Mouse (Mus musculus) stomach, embryonic 15.5 days (tissue): ENCODE measurements around the gene Zbtb48. TPM values are rescaled to one million over a fixed set of nuclear protein-coding genes. Genes with fewer than 3 reads are reported as not detected.
"Not testable (repeated sequence)": the region's sequence is repeated elsewhere in the genome, so short reads cannot be mapped to it uniquely, and the experiment has no call there.

Source experiments
- ATAC-seq: fragments of 200-750 bp; cut with Nextera tagmentation; 2 replicates; pipeline ENCODE4 v1.8.0; 2017; ENCODE audit warnings: low read depth, moderate number of reproducible peaks, moderate TSS enrichment; ENCODE audit not compliant: insufficient read depth, low FRiP score
- H3K27ac ChIP-seq: fragments of 300-500 bp; sonication (generic); 2 replicates; pipeline ENCODE4 v1.5.1; 2015; ENCODE audit warnings: mild to moderate bottlenecking, inconsistent platforms
- H3K27me3 ChIP-seq: fragments of 300-500 bp; sonication (generic); replicated peaks from 2 replicates; pipeline ENCODE4 v1.6.1; 2015; ENCODE audit warnings: inconsistent platforms
- H3K36me3 ChIP-seq: fragments of 300-500 bp; sonication (generic); 2 replicates; pipeline ENCODE4 v1.6.1; 2015; ENCODE audit warnings: inconsistent platforms
- H3K4me1 ChIP-seq: fragments of 300-500 bp; sonication (generic); 2 replicates; pipeline ENCODE4 v1.6.1; 2015; ENCODE audit warnings: inconsistent platforms
- H3K4me2 ChIP-seq: fragments of 300-500 bp; sonication (generic); 2 replicates; pipeline ENCODE4 v1.6.1; 2015; ENCODE audit warnings: mild to moderate bottlenecking, inconsistent platforms
- H3K4me3 ChIP-seq: fragments of 300-500 bp; sonication (generic); replicated peaks from 2 replicates; pipeline ENCODE4 v1.5.1; 2015; ENCODE audit warnings: inconsistent platforms
- H3K9ac ChIP-seq: fragments of 300-500 bp; sonication (generic); 2 replicates; pipeline ENCODE4 v1.6.1; 2015; ENCODE audit warnings: inconsistent platforms
- H3K9me3 ChIP-seq: fragments of 300-500 bp; sonication (generic); 2 replicates; pipeline ENCODE4 v1.6.1; 2016; ENCODE audit warnings: inconsistent platforms
- WGBS: fragments of 180-500 bp; shearing (Covaris S2); methylation state at CpG from one replicate; pipeline ENCODE4 v1.1.7; 2015; 5-methylcytosine and 5-hydroxymethylcytosine counted together
- polyA plus RNA-seq: library from polyadenylated mRNA; unstranded; fragments of >200 nt; fragmentation: Nextera tagmentation; extraction: Ambion mirVana; gene quantifications from 2 replicates; pipeline ENCODE4 v1.2.1, GENCODE M21; 2015

Gene Zbtb48
- polyA plus RNA-seq, 1 experiment from 2014 or later, result 16.8 TPM

DNA sequence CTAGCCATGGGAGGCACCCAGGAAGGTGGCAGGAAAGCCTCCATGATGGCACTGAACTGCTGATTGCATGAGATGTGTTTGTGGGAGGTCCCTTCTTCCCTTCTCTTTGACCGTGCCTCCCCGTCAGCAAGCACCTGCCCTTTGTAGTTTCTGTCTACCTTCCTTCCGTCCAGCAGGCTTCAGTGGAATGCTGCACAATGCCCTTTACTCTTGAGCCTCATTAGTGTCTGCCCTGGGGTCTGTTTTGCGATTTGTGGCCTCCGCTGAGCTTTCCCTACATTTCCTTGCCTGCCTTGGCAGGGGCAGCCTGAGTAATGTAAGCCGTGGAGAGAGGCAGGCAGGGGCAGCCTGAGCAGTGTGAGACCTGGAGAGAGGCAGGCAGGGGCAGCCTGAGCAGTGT lies 17.1 kb upstream of the Zbtb48 start:
- Histone ChIP-seq H3K27me3 (no peaks in the 10 kb centered on the region), H3K4me1 (peaks cover 9% of the 10 kb centered on the region; the same call in 1 of the 2 replicates), H3K9me3 (no peaks in the 10 kb centered on the region), H3K4me3 (no peak overlapping the region), H3K36me3 (peaks cover 73% of the 10 kb centered on the region), H3K9ac (no peak overlapping the region), H3K4me2 (no peak overlapping the region), H3K27ac (no peak overlapping the region)
- 82% methylated on average over 6 of the region's 6 CpGs for WGBS
- ATAC-seq, result no peak

DNA sequence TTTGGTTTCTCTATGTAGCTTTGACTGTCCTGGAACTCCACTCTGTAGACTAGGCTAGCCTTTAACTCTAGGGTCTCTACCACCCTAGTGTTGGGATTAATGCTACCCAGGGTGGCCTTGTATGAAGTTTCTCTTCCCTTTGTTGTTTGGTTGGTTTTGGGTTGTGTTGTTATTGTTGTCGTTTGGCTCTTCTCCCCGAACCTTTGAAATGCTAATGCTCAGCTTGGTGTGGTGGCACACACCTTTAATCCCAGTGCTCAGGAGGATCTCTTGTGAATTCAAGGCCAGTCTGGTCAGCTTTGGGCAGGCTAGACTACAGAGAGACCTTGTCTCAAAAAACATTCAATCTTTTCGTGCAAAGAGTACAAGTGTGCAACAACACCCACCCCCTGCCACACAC lies 15.7 kb upstream of the Zbtb48 start:
- WGBS, result 86% methylated on average over 3 of the region's 3 CpGs
- Histone ChIP-seq H3K4me1 (peaks cover 12% of the 10 kb centered on the region; the same call in 1 of the 2 replicates), H3K4me3 (no peak overlapping the region), H3K9ac (no peak overlapping the region), H3K27ac (no peak overlapping the region), H3K9me3 (no peaks in the 10 kb centered on the region), H3K27me3 (no peaks in the 10 kb centered on the region), H3K36me3 (peaks cover 63% of the 10 kb centered on the region), H3K4me2 (no peak overlapping the region)
- ATAC-seq, result no peak

DNA sequence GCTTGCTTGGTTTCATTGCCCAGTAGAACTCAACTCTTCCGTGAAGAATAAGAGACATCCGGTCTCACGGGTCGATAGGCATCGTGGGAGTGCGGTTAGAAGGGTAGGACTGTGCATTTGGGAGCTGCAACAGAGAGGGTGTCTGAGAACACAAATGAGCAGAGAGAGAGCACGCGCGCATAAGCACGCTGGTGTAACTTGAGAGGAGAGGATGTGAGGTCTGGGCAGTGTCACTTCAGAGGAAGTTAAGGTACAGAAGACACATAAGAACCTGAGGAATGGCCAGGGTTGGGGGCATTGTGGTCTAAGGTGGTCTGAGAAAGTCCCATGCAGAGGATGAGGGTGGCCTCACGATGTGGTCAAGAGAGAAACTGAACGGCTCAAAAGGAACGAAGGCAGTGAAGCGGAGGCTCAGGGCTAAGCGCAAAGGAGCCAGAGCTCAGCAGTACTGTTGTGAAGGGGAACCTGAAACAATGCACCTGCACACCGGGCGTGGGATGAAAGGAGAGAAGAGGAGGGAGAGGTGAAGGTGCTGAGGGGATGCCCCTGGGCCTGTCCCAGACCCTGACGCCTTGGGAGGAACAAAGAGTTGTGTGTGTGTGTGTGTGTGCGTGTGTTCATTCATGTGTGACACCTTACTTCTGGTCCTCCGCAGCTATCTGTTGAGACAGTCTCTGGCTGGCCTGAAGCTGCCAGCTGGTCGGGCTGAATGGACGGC lies 14.6 kb upstream of the Zbtb48 start:
- ATAC-seq, result no peak
- 95% methylated on average over 22 of the region's 22 CpGs for WGBS

DNA sequence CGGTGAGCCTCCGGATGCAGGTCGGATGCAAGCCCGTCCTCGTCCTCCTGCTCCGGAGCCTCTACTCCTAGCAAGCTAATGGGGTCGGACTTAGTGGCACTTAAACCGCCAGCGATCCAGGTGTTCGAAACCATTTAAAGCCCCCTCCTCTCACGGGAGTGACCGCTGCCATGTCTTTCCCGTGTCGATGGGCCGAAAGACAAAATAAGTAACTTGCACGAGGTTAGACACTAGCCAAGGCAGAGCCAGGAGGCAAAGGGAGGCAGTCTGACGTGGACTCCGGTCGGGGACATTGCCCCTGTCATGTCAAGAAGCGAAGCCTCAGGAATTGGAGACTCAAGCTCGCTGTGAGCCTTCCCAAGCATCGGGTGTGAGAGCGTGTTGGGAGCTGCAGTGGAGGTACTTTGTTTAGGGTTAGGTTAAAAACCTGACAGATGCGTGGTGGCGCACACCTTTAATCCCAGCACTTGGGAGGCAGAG lies 12.4 kb upstream of the Zbtb48 start:
- Histone ChIP-seq H3K27me3 (no peaks in the 10 kb centered on the region), H3K9me3 (no peaks in the 10 kb centered on the region), H3K27ac (no peak overlapping the region), H3K4me2 (peak overlapping the region; percentile 84), H3K9ac (peak overlapping the region; percentile 86), H3K36me3 (peaks cover 37% of the 10 kb centered on the region), H3K4me3 (peak overlapping the region; percentile 98), H3K4me1 (peaks cover 13% of the 10 kb centered on the region; the same call in 1 of the 2 replicates)
- ATAC-seq, result peak; percentile 8; the same call in 1 of the 2 replicates
- WGBS, result 2% methylated on average over 25 of the region's 25 CpGs

More for the DNA sequence above, 14.6 kb upstream of the Zbtb48 start:
- Histone ChIP-seq H3K4me2 (no peak overlapping the region), H3K27ac (no peak overlapping the region), H3K4me3 (no peak overlapping the region), H3K27me3 (no peaks in the 10 kb centered on the region), H3K9ac (no peak overlapping the region), H3K36me3 (peaks cover 53% of the 10 kb centered on the region), H3K4me1 (peaks cover 13% of the 10 kb centered on the region; the same call in 1 of the 2 replicates), H3K9me3 (no peaks in the 10 kb centered on the region)

DNA sequence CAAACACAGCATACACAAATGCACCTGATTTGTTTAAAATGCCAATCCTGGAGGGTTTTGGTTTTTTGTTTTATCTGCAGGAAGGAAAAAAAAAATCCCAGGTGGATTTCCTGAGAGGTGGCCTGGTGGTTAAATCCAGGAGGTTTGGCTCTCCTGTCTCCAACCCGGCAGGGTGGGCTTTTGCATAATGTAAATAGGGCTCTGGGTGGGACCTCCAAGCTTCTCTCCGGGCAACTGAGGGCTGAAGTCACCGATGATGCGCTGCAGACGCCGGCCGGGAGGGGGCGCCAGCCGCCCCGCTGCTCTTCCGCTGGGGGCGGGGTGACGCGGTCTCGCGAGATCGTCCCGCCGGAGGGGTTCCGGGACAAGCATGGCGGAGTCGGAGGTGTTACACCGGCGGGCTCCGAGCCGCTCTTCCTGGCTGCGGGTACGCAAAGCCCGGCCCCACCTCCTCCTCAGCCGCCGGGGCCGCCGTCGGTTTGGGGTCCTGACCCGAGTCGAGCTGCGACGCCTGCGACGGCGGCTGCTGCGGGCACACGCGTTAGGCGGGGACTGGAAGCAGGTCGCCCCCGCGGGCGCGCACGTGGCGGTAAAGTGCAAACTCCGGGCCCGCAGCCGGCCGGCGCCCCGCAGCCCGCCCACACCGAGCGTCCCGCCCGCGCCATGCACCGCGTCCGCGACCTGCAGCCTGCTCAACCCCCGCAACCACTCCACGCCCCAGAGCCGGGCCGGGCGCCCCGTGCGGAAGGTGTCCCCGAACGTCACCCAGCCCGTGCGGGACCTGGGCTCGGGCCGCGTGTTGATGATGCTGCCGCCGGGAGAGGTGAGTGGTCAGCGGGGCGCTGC lies 11.7 kb upstream of the Zbtb48 start, which contains the start of gene Nol9:
Gene Nol9, plus strand, starts transcription at position 337 of the 846 bp plus-strand sequence.
- Histone ChIP-seq H3K27me3 (no peaks in the 10 kb centered on the region), H3K4me1 (peaks cover 13% of the 10 kb centered on the region; the same call in 1 of the 2 replicates), H3K36me3 (peaks cover 31% of the 10 kb centered on the region), H3K9ac (peak within 1 kb of the TSS; percentile 86), H3K4me2 (peak within 1 kb of the TSS; percentile 84), H3K4me3 (peak within 1 kb of the TSS; percentile 98), H3K9me3 (no peaks in the 10 kb centered on the region), H3K27ac (no peak within 1 kb of the TSS)
- peak; percentile 87 for ATAC-seq
- under 1% methylated on average over 70 of the region's 86 CpGs for WGBS

DNA sequence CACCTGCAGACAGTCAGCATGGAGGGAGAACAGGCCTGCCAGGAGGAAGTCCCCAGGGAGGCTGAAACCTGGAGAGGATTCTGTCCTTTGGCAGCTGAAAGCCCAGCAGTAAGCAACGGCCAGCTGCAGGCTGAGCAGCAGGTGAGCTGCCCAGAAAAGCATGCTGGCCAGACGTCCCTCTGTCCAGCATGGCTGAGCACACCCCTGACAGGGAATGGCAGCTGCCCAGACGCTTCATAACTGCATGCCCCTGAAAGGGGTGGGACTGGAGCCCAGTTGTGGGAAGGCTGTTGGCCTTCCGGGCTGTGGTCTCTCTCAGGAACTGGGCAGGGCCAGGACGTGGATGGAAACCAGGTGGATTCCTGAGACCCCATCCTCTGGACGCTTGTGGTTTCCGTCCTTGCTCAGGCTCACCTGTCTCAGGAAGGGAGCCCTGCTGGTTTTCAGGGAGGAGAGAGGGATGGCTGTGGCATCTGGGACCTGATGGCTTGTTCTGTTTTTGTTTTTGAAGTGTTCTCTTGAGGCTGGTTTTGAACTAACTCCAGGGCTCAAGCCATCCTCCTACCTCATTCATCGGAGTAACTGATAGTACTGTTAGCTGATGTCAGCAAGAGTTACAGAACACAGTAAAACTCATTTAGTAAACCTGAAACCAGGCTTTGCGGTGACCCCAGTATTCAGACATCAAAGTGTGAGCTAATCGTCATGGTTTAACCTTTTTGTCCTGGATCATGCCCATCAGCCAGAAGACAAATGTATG lies 10.9 kb upstream of the Zbtb48 start, which contains the start of gene Tas1r1:
Gene Tas1r1, minus strand, starts transcription at position 344 of the 760 bp plus-strand sequence.
- Histone ChIP-seq H3K9me3 (no peaks in the 10 kb centered on the region), H3K27me3 (no peaks in the 10 kb centered on the region), H3K4me1 (peaks cover 13% of the 10 kb centered on the region; the same call in 1 of the 2 replicates), H3K9ac (peak within 1 kb of the TSS; percentile 86), H3K4me2 (peak within 1 kb of the TSS; percentile 84), H3K4me3 (peak within 1 kb of the TSS; percentile 98), H3K27ac (no peak within 1 kb of the TSS), H3K36me3 (peaks cover 25% of the 10 kb centered on the region)
- no peak for ATAC-seq
- 33% methylated on average over 10 of the region's 10 CpGs for WGBS

DNA sequence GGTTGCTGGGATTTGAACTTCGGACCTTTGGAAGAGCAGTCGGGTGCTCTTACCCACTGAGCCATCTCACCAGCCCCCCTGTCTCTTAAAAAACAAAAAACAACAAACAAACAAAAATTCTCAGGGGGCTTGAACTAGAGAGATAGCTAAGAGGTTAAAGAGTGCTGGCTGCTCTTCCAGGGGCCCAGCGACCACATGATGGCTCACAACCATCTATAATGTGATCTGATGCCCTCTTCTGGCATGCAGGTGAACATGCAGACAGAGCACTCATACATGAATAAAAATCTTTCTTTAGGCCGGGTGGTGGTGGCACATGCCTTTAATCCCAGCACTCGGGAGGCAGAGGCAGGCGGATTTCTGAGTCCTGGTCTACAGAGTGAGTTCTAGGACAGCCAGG lies 9.0 kb upstream of the Zbtb48 start:
- H3K9ac ChIP-seq, ATAC-seq, H3K27me3 ChIP-seq, H3K36me3 ChIP-seq, H3K9me3 ChIP-seq, H3K4me2 ChIP-seq, H3K4me3 ChIP-seq, H3K27ac ChIP-seq: not testable (repeated sequence)
- WGBS, result 89% methylated on average over 6 of the region's 6 CpGs
- peaks cover 13% of the 10 kb centered on the region; the same call in 1 of the 2 replicates for H3K4me1 ChIP-seq

DNA sequence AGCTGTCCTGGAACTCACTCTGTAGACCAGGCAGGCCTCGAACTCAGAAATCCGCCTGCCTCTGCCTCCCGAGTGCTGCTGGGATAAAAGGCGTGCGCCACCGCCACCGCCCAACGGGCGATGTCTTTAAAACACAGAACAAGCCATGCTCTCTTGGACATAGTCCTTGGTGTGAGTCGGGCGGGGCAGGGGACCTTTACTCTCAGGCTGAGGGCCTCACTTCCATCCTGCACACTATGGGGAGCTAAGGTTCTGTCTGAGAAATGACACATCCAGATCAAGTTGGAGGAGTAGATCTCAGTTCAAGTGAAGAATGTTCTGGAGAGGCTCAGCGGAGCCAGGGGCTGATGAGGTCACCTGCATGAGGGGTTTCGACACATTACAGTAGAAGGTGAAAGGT lies 5.5 kb upstream of the Zbtb48 start:
- no peaks in the 10 kb centered on the region for H3K27me3 ChIP-seq
- H3K4me2 ChIP-seq, result no peak overlapping the region
- H3K9ac ChIP-seq, result no peak overlapping the region
- ATAC-seq, result no peak
- peaks cover 9% of the 10 kb centered on the region for H3K4me1 ChIP-seq
- no peak overlapping the region for H3K4me3 ChIP-seq
- 89% methylated on average over 13 of the region's 13 CpGs for WGBS
- H3K36me3 ChIP-seq, result no peaks in the 10 kb centered on the region
- no peak overlapping the region for H3K27ac ChIP-seq
- no peaks in the 10 kb centered on the region for H3K9me3 ChIP-seq

DNA sequence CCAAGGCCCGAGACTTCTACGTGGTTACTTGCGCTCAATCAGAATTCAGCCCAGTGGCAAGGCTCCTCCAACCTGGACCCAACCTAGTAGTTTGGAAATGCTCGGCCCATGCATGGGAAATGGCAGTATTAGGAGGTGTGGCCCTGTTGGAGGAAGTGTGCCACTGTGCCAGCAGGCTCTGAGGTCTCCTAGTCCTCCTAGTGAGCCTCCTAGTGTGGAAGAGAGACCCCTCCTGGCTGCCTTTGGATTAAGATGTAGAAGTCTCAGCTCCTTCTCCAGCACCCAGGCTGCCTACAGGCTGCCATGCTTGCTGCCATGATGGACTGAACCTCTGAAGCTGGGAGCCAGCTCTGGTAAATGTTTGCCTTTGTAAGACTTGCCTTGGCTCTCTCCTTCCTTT lies 2.5 kb upstream of the Zbtb48 start:
- Histone ChIP-seq H3K36me3 (no peaks in the 10 kb centered on the region), H3K4me1 (peaks cover 30% of the 10 kb centered on the region), H3K4me2 (no peak overlapping the region), H3K4me3 (no peak overlapping the region), H3K9me3 (no peaks in the 10 kb centered on the region), H3K9ac (no peak overlapping the region), H3K27me3 (no peaks in the 10 kb centered on the region), H3K27ac (no peak overlapping the region)
- ATAC-seq, result no peak
- WGBS, result 82% methylated on average over 4 of the region's 4 CpGs

DNA sequence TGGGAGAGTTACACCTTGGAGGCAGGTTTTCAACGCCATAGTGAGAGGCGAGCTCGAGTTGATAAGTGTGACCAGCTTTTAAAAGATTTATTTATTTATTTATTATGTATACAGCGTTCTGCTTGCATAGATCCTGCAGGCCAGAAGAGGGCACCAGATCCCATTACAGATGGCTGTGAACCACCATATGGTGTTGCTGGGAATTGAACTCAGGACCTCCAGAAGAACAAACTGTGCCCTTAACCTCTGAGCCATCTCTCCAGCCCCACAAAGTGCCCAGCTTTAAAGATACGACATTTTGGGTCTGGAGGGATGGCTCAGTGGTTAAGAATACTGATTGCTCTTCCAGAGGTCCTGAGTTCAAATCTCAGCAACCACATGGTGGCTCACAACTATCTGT lies 1.6 kb upstream of the Zbtb48 start:
- Histone ChIP-seq H3K4me3 (no peak overlapping the region), H3K36me3 (peaks cover 8% of the 10 kb centered on the region; the same call in 1 of the 2 replicates), H3K4me1 (peaks cover 35% of the 10 kb centered on the region), H3K9ac (no peak overlapping the region), H3K27me3 (no peaks in the 10 kb centered on the region), H3K27ac (no peak overlapping the region), H3K4me2 (peak overlapping the region; percentile 98; the same call in 1 of the 2 replicates), H3K9me3 (no peaks in the 10 kb centered on the region)
- ATAC-seq, result no peak
- WGBS, result 37% methylated on average over 5 of the region's 5 CpGs

DNA sequence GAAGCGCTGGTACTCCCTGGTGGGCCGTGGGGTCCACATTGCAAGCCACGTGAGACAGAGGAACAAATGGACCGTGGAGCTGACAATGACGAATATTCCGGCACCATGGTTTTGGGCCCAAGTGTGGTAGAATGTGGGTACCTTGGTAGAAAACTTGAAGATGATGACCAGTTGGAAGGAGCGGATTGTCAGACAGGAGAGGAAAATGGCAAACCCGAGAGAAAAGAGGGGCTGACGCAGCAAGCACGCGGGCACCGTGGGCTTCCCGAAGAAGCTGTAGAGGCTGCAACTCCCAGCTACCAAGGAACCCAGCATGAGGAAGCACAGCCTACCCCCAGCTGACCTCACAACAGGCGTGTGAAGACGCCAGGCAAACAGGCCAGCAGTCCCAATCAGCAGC lies 985 bp upstream of the Zbtb48 start:
- peaks cover 12% of the 10 kb centered on the region; the same call in 1 of the 2 replicates for H3K36me3 ChIP-seq
- peaks cover 37% of the 10 kb centered on the region for H3K4me1 ChIP-seq
- peak overlapping the region; percentile 86 for H3K4me3 ChIP-seq
- WGBS, result 61% methylated on average over 15 of the region's 15 CpGs
- no peak overlapping the region for H3K9ac ChIP-seq
- no peaks in the 10 kb centered on the region for H3K27me3 ChIP-seq
- ATAC-seq, result no peak
- H3K27ac ChIP-seq, result no peak overlapping the region
- no peaks in the 10 kb centered on the region for H3K9me3 ChIP-seq
- peak overlapping the region; percentile 98 for H3K4me2 ChIP-seq
